Mouse (Mus musculus): ENCODE measurements around the gene Gnat1.

Gnat1 gene

GRCm38 (mm10) chr9:107670259-107670658 lies 9.3 kb downstream of the Gnat1 start:
- DNase-seq = no peak

GRCm38 (mm10) chr9:107669480-107669945 lies 10.0 kb downstream of the Gnat1 start, which contains the start of gene Slc38a3:
Gene Slc38a3, minus strand, starts transcription at chr9:107669530.
- DNase-seq = no peak

DNA sequence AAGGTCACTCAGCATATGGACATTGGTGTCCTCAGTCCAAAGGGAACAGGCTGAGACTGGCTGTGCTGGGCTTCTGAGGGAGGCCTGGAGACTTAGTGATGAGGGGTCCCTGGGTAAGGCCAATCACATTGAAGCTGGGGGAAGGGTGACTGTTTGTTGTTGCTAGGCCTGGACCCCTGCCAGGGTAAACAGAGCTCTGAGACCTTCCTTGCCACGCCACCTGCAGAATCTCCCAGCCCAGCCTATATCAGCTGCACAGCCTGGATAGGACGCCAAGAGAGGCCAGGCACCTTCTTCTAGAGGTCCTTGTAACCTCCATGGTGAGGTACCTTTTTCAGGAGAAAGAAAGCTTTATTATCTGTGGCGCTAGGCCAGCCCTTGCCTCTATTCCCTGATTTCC lies 10.6 kb downstream of the Gnat1 start:
- no peak for DNase-seq

GRCm38 (mm10) chr9:107668011-107668410 lies 11.5 kb downstream of the Gnat1 start:
- DNase-seq = no peak

DNA sequence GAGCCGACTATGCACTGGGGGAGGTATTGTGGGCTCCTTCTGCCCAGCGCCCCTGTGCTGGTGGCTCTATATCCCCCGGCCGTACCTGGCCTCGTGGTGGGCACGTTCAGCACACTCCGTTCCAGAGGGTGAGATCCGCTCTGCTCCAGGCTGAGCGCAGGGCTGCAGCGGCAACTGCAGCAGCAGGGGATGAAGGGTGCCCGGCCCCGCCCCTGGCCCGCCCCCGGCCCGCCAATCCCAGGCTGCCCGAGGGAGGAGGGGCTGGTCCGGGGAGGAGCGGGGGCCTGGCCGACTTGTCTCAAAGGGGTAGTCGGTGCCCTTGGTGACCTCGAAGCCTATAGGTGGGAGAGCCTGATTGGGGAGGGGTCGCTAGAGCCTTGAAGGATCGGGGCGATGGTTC lies 12.3 kb downstream of the Gnat1 start:
- DNase-seq = no peak

DNA sequence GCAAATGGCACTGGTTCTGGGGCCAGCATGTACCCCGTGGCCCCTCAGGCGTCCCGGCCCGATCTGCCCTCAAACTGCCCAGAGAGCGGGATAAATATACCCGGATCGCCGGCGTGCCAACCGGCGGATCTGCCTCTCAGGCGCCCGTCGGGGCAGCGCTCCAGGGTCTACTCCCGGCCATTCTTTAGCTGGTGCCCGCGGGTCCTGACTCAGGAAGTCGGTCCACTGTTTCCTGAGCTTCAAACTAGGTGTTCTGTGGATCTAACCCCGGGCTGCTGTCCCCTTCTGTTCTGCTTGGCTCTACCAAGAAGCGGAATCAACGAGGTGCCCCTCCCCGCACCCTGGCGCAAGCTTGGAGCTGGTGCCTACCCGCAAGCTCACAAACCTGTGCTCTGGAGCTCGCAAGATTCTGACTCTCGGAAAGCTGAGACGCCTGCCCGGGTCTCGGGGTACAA lies 12.7 kb downstream of the Gnat1 start:
- no peak for DNase-seq

- no peak for DNase-seq
These were observed 14.2 kb downstream of the Gnat1 start for GRCm38 (mm10) chr9:107665308-107665707.

DNA sequence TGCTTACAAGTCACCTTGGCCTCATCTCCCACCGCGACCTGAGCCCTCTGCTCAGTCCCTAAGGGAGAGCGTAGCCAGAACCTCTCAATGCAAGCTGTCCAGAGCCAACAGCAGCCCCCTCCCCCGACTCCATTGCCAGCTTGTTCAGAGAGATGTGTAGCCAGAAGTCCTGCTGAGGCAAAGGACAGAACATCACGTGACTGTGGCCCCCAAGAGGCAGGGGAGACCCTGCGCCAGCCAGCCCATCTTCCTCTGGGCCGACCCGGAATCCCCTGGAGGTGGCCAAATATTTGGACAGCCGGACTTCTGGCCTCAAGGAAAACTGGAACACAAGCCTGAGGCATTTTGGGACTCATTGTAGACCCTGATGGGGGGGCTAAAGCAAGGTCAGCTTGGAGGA lies 16.0 kb downstream of the Gnat1 start:
- no peak for DNase-seq

DNA sequence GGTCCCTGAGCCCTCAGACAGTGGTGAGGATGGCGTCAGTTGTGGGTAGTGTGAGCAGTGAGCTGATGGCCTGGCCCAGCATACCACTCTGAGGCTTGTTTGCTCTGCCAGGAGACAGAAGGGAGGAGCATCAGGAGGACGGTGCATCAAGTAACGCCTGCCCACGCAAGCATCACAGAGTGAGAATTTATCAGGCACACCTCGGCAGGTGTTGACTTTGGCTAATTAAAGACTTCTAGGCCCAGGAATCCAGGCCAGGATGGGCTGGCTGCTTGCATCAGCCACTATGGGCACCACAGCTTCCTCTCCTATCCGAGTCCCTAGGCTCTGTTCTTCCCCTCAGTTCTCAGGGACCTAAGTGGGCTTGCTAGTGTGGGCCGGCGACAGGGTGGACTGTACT lies 17.2 kb downstream of the Gnat1 start:
- no peak for DNase-seq

DNA sequence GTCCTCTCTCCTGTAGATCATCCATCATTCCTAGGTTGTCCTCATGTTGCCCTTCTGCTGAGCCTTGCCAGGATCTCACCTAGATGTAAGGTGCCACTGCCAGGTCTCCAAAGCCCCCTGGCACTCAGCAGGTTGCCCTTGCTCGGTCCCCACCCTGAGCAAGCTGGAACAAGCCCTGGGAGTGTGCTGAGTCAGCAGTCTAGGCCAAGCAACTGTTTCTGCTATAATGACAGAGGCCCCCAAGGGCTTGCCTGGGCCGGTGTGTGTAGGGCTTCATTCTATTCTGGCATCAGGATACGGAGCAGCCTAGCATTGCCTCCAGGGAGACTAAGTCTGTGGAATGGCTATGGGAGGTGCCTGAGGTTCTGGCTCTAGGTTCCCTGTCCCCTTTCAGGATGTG lies 18.7 kb downstream of the Gnat1 start:
- DNase-seq = no peak

DNA sequence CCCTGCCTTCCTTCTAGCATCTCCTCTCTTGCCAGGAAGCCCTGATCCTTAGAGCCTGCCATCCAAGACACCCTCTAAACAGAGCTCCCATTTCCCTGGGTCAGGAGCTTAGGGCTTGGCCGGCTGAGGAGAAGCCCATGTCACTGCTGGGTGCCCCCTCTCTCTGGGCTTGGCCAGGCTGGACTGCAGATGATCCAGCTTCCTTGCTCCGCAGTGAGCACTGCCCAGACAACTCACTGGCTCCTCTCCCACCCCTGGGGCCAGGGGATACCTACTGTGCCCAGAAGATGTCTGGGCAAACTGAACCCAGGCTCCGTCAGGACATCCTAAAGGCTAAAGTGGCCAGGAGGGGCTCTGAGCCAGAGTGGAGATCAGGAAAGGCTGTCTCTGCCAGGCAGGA lies 19.6 kb downstream of the Gnat1 start:
- no peak for DNase-seq

GRCm38 (mm10) chr9:107659551-107659950 lies 20.0 kb downstream of the Gnat1 start:
- no peak for DNase-seq

GRCm38 (mm10) chr9:107658096-107658495 lies 21.4 kb downstream of the Gnat1 start:
- DNase-seq = no peak

DNA sequence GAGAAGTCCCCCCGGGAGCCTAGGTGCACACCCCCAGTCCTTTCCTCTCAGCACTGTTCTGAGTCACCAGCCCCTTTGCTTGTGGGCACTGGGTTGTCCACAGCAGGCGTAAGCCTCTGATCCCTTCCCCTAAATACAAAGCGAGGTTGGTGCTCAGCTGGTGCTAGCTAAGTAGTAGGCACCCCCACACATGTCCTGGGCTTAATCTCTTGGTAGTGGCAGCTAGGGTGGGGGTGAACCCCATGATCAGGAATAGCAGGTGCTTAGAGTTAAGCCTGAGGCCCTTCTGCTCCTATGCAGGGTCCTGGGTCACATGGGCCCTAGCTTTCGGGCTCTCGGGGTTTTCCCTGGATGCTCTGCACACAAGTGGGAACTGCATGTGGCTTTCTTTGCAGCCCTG lies 22.4 kb downstream of the Gnat1 start:
- no peak for DNase-seq

- no peak for DNase-seq
These were observed 24.9 kb downstream of the Gnat1 start for GRCm38 (mm10) chr9:107654585-107654984.

- DNase-seq = no peak
These were observed 26.0 kb downstream of the Gnat1 start for GRCm38 (mm10) chr9:107653474-107653873.

GRCm38 (mm10) chr9:107650708-107651481 lies 28.6 kb downstream of the Gnat1 start:
- DNase-seq = no peak

DNA sequence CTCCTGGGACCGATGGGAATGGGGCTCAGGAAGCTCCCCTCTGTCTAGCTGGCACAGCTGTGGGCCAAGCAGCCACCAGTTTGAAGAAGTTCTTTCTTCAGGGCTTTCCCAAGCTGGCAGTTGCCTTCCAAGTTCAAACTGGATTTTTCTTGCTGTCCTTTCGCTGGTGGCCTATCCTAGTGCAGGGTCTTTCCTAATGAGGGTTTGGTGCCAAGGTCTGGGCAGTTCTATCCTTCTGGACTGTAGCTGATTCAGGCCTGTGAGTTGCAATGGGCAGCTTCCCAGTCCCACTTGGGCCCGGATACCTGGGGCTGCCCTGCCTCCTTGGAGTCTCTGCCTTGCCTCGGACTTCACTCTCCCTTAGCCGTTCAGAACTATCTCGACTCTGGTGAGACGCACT lies 29.3 kb downstream of the Gnat1 start:
- DNase-seq = no peak

GRCm38 (mm10) chr9:107648767-107649166 lies 30.7 kb downstream of the Gnat1 start:
- no peak for DNase-seq

DNA sequence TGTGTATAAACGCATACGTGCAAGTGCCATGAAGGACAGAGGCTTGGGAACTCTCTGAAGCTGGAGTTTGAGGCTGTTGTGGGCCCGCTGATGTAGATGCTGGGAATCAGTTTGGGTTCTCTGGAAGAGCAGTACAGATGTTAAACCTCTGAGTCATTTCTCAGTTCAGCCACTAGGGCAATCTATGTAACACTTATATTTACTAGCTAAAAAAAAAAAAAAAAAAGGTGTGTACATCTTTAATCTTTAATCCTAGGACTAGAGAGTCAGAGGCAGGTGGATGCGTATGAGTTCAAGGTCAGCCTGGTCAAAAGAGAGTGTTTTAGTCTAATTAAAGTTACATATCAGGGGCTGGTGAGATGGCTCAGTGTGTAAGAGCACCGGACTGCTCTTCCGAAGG lies 32.5 kb downstream of the Gnat1 start:
- no peak for DNase-seq

DNA sequence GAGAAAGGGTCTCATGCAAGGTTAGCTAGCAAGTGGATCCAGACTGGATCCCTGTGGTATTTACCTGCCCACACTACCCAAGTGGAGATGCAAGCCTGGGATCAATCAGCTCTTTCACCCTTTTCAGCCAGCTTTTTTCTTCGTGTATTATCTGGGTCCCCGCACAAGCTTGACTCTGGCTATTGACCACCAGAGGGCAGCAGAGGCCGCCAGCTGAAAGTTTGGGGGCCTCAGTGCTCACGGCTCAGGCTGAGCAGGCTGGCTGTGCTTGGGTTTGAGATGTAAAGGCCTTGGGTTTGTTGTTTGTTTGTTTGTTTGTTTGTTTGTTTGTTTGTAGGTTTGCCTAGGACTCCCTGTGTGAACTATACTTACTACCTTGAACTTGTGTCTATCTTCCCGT lies 33.9 kb downstream of the Gnat1 start:
- peak; percentile 74 for DNase-seq

- no peak for DNase-seq
These were observed 34.4 kb downstream of the Gnat1 start for GRCm38 (mm10) chr9:107645153-107645510.

- DNase-seq = peak; percentile 92
These were observed 34.9 kb downstream of the Gnat1 start for GRCm38 (mm10) chr9:107644495-107645152.

- DNase-seq = no peak
These were observed 35.8 kb downstream of the Gnat1 start for GRCm38 (mm10) chr9:107643544-107644214.

Data from cerebellum, adult 11 months (tissue).